Mouse (Mus musculus): Measurements from ENCODE around the gene Grin1. TPM values are rescaled to one million over a fixed set of nuclear protein-coding genes. Genes with fewer than 3 reads are reported as not detected.
A peak's percentile ranks its signal among the peaks of the same experiment; 100 is the strongest.
"Not testable (repeated sequence)": the region's sequence is repeated elsewhere in the genome, so short reads cannot be mapped to it uniquely, and the experiment has no call there.

Gene Grin1
- polyA plus RNA-seq, 1 experiment from 2014 or later, result 0.78 TPM

DNA sequence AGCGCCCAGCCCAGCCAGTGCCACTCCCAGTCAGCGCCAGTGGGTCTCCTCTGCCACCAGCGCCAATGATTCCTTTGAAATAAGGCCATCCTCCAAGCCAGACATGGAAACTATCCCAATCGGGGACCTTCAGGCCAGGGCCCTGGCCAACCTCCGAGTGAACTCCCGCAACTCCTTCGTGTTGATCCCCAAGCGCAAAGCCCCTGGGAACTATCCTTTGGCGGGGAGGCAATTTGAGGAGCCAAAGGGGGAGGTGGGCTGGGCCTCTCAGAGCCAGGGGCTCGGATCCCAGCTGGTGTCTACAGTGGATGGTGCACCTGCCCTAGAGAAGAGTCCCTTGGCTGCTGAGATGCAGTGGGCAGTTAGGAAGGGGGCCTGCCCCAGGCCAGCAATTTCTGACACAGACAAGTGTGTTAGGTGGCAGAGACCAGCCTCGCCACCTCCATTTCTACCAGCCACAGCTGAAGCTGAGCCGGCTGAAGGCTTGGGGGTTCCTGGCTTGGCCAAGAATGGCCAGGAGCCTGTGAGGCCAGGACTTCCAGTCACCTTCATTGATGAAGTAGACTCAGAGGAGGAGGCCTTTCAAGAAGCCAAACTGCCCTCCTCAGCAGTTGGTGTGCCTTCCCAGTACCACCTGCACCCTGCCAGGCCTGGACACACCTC is 55.2 kb downstream of the Grin1 start:
- H3K27me3 ChIP-seq (replicated peaks; ENCODE audit: control insufficient read depth, insufficient read depth, low read length), result no peaks in the 10 kb centered on the region
- no peaks in the 10 kb centered on the region for H3K4me1 ChIP-seq (replicated peaks; ENCODE audit: control insufficient read depth, insufficient read depth, low read length)
- H3K4me3 ChIP-seq (ENCODE audit: low read depth, low read length), result peak overlapping the region; percentile 92
- peak overlapping the region; percentile 94 for H3K4me2 ChIP-seq (replicated peaks; ENCODE audit: low read depth)
- whole genome bisulfite sequencing, result 21% methylated on average over 12 of the region's 12 CpGs
- peak overlapping the region; percentile 93 for H3K27ac ChIP-seq (ENCODE audit: low read depth, low read length)
- H3K36me3 ChIP-seq (ENCODE audit: control insufficient read depth, insufficient read depth), result peaks cover 8% of the 10 kb centered on the region
- peak overlapping the region; percentile 78 for H3K9ac ChIP-seq (ENCODE audit: low read depth, low read length)
- TF ChIP-seq CTCF (IDR thresholded peaks at IDR 0.05; ENCODE audit: low read depth), result no peak
- no peaks in the 10 kb centered on the region for H3K9me3 ChIP-seq (ENCODE audit: control insufficient read depth)
- no peak for ATAC-seq

DNA sequence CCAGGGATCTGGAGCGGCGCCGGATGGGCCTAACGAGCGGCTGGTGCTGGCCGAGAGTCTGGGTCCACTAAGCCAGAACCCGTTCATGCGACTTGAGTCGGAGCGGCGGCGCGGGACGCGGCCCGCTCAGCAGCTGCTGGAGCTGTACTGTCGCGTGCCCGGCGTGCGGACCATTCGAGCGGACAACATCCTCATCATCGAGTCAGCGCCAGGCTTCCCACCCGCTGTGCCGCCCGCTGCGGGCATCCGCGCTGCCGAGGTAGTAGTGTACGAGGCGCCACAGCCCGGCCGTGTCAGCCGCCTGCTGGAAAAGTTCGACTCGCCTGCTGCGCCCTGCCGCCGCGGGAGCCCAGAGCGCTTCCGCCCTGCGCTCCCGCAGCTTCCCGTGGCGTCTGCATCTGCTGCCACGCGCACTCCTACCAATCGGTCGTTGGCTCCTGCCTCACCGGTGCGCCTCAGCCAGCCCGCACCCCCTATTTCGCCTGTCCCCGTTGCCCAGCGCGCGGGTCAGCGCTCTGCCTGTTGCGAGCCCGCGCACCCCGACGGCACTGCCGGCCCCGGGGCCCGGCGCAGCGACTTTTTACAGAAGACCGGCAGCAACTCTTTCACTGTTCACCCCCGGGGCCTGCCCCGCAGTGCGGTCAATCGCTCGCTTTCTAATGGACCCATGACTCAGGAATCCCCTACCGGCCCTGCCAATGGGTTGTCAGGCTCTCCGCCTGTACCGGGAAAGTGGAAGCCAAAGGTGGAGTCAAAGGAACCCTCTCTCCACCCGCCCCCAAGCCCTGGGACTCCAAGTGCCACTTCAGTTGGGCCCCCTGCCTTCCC is 56.0 kb downstream of the Grin1 start:
- no peaks in the 10 kb centered on the region for H3K4me1 ChIP-seq (replicated peaks; ENCODE audit: control insufficient read depth, insufficient read depth, low read length)
- TF ChIP-seq CTCF (IDR thresholded peaks at IDR 0.05; ENCODE audit: low read depth), result peak; percentile 20; the same call in 1 of the 2 replicates
- peak overlapping the region; percentile 94 for H3K4me2 ChIP-seq (replicated peaks; ENCODE audit: low read depth)
- H3K36me3 ChIP-seq (ENCODE audit: control insufficient read depth, insufficient read depth), result peaks cover under 1% of the 10 kb centered on the region; the same call in 1 of the 2 replicates
- H3K9ac ChIP-seq (ENCODE audit: low read depth, low read length), result peak overlapping the region; percentile 78
- H3K4me3 ChIP-seq (ENCODE audit: low read depth, low read length), result peak overlapping the region; percentile 92
- H3K27ac ChIP-seq (ENCODE audit: low read depth, low read length), result peak overlapping the region; percentile 93
- ATAC-seq, result no peak
- no peaks in the 10 kb centered on the region for H3K27me3 ChIP-seq (replicated peaks; ENCODE audit: control insufficient read depth, insufficient read depth, low read length)
- H3K9me3 ChIP-seq (ENCODE audit: control insufficient read depth), result no peaks in the 10 kb centered on the region
- WGBS, result 0% methylated on average over 79 of the region's 82 CpGs

DNA sequence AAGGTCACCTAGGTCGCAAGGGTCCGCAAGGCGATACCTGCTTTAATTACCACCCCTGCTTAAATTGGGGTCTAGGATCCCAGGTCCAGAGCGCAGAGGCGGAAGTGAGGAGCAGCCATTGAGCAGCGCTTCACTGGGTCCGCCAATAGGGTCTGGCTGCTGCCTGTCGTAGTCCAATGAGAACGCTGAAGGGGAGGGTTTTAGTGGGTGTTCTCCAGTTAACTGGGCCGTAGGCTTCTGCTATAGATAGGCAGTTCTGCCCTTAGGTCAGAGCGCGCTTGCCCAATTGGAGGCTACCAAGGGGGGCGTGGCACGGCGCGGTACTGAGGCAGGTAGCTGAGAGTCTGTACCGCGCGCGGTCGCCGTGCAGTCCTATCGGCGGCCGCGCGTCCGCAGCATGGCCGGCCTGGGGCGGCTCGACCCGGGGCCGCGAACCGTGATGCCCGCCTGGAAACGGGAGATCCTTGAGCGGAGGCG is 56.7 kb downstream of the Grin1 start, which contains the start of gene Tprn:
TSS of gene Tprn (plus strand) at position 328 of the 477 bp plus-strand sequence.
- no peak for TF ChIP-seq CTCF (IDR thresholded peaks at IDR 0.05; ENCODE audit: low read depth)
- 0% methylated on average over 39 of the region's 39 CpGs for WGBS
- peak within 1 kb of the TSS; percentile 92 for H3K4me3 ChIP-seq (ENCODE audit: low read depth, low read length)
- no peaks in the 10 kb centered on the region for H3K36me3 ChIP-seq (ENCODE audit: control insufficient read depth, insufficient read depth)
- H3K27me3 ChIP-seq (replicated peaks; ENCODE audit: control insufficient read depth, insufficient read depth, low read length), result no peaks in the 10 kb centered on the region
- peak within 1 kb of the TSS; percentile 78 for H3K9ac ChIP-seq (ENCODE audit: low read depth, low read length)
- H3K27ac ChIP-seq (ENCODE audit: low read depth, low read length), result peak within 1 kb of the TSS; percentile 93
- H3K9me3 ChIP-seq (ENCODE audit: control insufficient read depth), result no peaks in the 10 kb centered on the region
- H3K4me1 ChIP-seq (replicated peaks; ENCODE audit: control insufficient read depth, insufficient read depth, low read length), result no peaks in the 10 kb centered on the region
- peak; percentile 80 for ATAC-seq
- H3K4me2 ChIP-seq (replicated peaks; ENCODE audit: low read depth), result peak within 1 kb of the TSS; percentile 94

DNA sequence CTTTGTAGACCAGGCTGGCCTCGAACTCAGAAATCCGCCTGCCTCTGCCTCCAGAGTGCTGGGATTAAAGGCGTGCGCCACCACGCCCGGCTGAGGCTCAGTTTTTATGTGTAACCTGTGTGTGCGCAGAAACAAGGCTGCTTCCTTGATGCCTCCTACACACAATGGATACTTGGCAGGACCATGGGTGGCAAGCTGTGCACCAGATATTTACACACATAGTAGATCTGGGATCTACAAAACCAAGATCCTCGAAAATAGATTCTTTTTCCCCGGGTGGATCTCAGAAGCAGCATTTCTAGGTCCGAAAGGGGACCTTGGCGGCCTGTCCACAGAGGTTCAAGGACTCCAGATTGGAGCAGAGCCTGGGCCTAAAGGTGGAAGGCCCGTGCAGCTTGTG is 57.1 kb downstream of the Grin1 start:
- no peaks in the 10 kb centered on the region for H3K36me3 ChIP-seq (ENCODE audit: control insufficient read depth, insufficient read depth)
- H3K9ac ChIP-seq (ENCODE audit: low read depth, low read length), result 0 out of 2 replicates have a peak overlapping the region, but pooled peaks have one; percentile 78
- H3K4me3 ChIP-seq (ENCODE audit: low read depth, low read length), result peak overlapping the region; percentile 92
- H3K4me1 ChIP-seq (replicated peaks; ENCODE audit: control insufficient read depth, insufficient read depth, low read length), result no peaks in the 10 kb centered on the region
- no peaks in the 10 kb centered on the region for H3K9me3 ChIP-seq (ENCODE audit: control insufficient read depth)
- ATAC-seq, result no peak
- 34% methylated on average over 12 of the region's 12 CpGs for WGBS
- no peaks in the 10 kb centered on the region for H3K27me3 ChIP-seq (replicated peaks; ENCODE audit: control insufficient read depth, insufficient read depth, low read length)
- no peak for TF ChIP-seq CTCF (IDR thresholded peaks at IDR 0.05; ENCODE audit: low read depth)
- H3K27ac ChIP-seq (ENCODE audit: low read depth, low read length), result peak overlapping the region; percentile 82
- peak overlapping the region; percentile 94 for H3K4me2 ChIP-seq (replicated peaks; ENCODE audit: low read depth)

DNA sequence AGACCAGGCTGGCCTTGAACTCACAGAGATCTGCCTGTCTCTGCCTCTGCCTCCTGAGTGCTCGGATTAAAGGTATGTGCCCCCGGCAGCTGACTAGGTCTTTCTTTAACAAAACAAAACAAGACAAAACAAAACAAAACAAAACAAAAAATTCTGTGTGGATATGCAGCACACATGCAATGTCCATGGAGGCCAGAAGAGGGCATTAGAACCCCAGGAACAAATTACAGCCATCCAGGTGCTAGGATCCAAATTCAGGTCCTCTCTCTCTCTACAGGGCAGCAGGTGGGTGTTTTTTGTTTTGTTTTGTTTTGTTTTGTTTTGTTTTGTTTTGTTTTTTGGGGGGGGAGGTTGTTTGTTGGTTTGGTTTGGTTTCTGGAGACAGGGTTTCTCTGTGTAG is 60.1 kb downstream of the Grin1 start:
- no peaks in the 10 kb centered on the region for H3K9me3 ChIP-seq (ENCODE audit: control insufficient read depth)
- 66% methylated on average over 2 of the region's 2 CpGs for WGBS
- H3K4me1 ChIP-seq (replicated peaks; ENCODE audit: control insufficient read depth, insufficient read depth, low read length), result no peaks in the 10 kb centered on the region
- ATAC-seq, result no peak
- H3K27ac ChIP-seq (ENCODE audit: low read depth, low read length), result no peak overlapping the region
- H3K36me3 ChIP-seq (ENCODE audit: control insufficient read depth, insufficient read depth), result no peaks in the 10 kb centered on the region
- peak; percentile 72 for TF ChIP-seq CTCF (IDR thresholded peaks at IDR 0.05; ENCODE audit: low read depth)
- H3K4me2 ChIP-seq (replicated peaks; ENCODE audit: low read depth), result no peak overlapping the region
- no peak overlapping the region for H3K4me3 ChIP-seq (ENCODE audit: low read depth, low read length)
- no peaks in the 10 kb centered on the region for H3K27me3 ChIP-seq (replicated peaks; ENCODE audit: control insufficient read depth, insufficient read depth, low read length)
- no peak overlapping the region for H3K9ac ChIP-seq (ENCODE audit: low read depth, low read length)

DNA sequence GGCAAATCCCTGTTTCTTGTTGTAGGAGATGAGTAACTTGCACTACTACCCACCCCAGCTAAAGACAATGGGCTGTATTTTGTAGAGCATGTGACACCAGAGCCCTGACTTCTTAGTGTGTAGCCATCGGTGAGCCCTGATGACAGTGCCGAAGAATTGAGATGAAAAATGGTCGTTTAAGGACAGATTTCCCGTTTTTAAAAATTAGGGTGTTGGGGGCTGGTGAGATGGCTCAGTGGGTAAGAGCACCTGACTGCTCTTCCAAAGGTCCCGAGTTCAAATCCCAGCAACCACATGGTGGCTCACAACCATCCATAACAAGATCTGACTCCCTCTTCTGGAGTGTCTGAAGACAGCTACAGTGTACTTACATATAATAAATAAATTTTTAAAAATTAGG is 61.7 kb downstream of the Grin1 start:
- not testable (repeated sequence) for H3K4me1 ChIP-seq (replicated peaks; ENCODE audit: control insufficient read depth, insufficient read depth, low read length); H3K36me3 ChIP-seq (ENCODE audit: control insufficient read depth, insufficient read depth); ATAC-seq; H3K4me3 ChIP-seq (ENCODE audit: low read depth, low read length); H3K27ac ChIP-seq (ENCODE audit: low read depth, low read length); H3K9me3 ChIP-seq (ENCODE audit: control insufficient read depth); H3K4me2 ChIP-seq (replicated peaks; ENCODE audit: low read depth); H3K27me3 ChIP-seq (replicated peaks; ENCODE audit: control insufficient read depth, insufficient read depth, low read length); H3K9ac ChIP-seq (ENCODE audit: low read depth, low read length)
- WGBS, result 79% methylated on average over 5 of the region's 5 CpGs
